Mouse (Mus musculus) layer of hippocampus, adult 9-11 months (tissue): ENCODE results near the gene Eddm3b.

Source experiments
- DNase-seq: peaks from one replicate; pipeline ENCODE4 v3.0.0; 2022

The Eddm3b gene

DNA sequence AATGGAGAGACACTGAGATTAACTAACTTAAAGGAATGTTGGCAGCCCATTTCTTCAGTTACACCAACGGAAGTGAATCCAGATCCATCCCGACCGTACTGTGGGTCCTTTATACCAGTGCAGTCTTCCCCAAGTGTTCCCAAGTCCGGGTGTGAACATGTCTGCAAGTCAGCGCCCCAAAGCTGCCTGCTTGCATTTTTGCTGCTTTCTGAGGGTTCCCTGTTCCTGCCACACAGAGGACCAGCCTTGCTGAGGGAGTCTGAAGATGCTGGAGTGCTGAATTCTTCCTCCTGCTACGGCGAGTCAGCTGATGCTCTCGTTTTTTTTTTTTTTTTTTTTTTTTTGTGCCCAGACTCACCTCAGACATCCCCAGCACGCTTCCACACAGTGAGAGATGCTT is 19.3 kb upstream of the Eddm3b start:
- peak; percentile 25 for DNase-seq

DNA sequence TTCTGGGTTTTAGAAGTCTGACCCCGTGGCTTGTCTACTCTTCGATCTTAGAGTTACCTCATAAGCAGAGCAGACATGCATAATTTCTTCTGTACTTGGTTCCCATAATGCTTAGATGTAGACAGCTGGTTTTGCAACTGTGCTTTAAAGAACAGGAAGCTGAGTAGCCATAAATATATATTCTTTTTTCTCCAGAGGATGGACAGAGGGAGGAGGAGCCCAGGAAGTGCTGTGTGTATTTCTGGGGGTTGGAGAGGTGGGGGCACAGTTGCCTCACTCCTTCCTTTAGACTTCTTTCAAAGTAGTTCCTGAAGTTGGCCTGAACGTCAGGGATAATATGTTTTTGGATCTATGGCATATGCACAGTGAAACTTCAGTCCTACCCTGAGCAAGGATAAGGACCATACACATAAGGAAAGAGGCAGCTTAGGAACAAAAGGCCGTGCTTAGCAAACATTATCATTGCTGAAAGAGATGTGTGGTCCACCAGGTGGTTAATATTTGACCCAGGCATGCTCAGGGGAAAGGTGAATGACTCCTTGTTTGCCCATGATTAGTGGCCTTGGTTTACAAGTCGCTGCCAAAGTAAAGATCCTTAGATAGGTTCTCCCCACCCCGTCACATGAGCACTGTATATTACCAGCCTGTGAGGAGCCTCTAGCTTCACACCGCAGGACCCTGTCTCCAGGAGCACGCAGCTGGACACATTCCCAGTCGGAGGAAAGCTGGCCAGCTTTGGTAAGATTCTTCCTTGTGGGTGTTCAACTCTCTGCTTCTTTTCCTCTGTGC is 18.3 kb upstream of the Eddm3b start:
- DNase-seq: no peak

DNA sequence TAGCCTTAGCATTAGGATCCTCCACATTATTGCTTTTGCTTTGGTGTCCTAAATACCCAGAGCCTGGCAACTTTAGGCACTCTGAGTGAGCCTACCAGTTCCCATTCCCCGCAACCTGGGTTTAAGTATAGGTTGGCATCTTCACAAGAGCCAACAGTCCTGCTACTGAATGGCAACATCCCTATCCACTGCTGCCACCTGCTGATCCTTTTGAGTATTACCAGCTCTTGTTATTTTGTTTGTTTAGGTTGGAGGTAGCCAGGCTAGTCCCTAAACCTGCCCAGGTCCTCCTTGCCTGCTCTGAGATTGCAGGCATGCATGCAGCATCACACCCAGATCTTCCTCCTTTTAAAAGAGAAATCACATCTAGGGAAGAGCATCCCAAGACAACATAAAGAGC is 15.9 kb upstream of the Eddm3b start:
- peak; percentile 84 for DNase-seq

DNA sequence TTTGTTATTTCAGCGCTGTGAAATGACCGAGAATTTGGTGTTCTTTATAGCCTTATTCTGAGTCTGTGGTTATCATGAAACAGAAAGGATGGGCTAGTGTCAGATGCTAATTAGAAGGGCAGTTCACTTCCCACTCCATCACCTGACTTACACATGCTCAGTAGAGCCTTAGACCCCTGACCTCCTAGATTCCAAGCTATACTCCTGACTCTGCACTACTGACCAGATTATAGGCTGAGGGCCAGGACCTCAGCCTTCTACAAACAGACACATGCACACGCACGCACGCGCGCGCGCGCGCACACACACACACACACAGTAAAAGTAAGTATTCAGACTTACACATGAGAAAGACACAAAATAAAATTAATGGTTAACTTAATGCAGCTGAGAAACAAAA is 15.3 kb upstream of the Eddm3b start:
- DNase-seq: no peak

DNA sequence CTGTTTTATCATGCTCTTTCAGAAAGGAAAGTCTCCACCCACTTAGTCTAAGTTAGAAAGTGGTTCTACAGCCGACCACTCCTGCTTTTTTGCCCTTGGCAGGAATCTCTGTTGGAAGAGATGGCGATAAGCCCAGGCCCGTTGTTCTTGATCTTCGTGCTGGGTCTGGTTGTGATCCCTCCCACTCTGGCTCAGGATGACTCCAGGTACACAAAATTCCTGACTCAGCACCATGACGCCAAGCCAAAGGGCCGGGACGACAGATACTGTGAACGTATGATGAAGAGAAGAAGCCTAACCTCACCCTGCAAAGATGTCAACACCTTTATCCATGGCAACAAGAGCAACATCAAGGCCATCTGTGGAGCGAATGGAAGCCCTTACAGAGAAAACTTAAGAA is 12.9 kb upstream of the Eddm3b start:
- DNase-seq: no peak

DNA sequence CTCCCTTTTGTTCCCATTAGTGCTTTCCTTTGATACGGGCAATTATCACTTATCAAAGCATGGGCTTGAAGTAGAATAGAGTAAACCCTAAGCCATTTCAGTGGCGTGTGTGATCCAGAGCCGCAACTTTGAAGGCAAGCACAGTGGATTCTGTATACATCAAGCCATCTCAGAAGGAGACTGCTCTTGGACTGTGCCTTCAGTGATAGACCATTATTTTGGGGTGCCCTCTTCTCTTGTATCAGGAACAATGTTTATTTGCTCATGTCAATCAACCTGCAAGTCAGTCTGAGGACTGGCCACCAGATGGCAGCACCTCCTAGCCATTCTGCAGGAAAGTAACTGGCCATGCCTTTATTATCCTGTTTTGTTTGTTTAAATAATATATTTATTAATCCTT is 11.0 kb upstream of the Eddm3b start:
- peak; percentile 61 for DNase-seq

DNA sequence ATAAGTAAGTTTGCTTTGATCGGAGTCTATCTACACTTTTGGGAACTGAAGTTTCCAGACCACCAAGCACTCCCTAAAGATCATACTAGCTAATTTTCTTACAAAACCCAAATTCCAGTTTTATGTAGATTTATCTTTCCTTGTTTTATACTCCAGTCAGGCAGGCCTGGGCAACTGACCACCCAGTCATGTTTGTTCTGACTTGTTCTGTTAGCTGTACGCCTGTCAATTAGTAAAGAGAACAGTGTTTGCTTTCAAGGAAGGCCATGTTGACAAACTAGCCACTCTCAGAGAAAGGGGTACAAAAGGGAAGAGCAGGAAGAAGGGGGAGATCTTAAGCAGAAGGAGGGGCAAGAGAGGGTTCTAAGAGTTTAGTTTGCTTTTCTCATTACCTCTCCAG is 9.9 kb upstream of the Eddm3b start:
- DNase-seq: no peak

DNA sequence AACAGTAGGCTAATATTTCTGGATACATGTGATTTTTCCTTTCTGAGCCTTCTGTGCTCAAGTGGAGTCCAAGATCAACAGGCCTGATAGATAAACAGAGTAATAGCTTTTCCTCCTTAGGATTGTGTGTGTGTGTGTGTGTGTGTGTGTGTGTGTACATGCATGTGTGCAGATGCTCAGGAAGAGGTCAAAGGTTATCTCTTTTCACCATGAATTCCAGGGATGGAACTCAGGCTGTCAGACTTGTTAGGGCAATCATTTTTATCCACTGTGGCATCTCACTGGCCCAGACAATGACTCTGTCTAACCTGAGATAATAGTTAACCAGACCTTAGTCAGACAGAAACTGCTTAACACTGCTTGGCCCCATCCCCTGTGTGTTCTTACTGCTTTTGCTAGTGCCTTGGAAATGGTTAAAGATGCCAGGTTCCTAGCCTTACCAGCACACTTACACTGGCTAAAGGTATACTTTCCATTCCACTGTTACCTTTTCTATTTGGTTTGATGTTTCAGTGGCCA is 7.7 kb upstream of the Eddm3b start:
- DNase-seq: no peak

DNA sequence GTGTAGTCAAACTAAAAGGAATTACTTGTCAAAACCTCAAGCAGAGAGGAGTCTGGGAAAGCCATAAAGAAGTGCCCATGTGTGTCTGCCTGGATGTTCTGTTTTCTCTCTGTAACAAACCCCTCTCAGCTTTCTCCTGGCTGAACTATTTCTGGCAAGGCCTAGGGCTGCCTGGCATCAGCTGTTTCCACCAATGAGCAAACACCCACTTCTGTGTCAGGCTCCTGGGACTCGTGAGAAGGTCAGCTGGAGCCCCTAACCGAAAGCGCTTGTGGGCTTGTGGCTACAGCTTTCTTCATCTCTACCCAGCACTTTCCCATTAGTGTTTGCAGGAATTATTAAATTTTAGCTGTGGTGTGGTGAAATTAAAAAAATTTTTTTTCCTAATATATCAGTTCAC is 2.3 kb upstream of the Eddm3b start:
- no peak for DNase-seq

DNA sequence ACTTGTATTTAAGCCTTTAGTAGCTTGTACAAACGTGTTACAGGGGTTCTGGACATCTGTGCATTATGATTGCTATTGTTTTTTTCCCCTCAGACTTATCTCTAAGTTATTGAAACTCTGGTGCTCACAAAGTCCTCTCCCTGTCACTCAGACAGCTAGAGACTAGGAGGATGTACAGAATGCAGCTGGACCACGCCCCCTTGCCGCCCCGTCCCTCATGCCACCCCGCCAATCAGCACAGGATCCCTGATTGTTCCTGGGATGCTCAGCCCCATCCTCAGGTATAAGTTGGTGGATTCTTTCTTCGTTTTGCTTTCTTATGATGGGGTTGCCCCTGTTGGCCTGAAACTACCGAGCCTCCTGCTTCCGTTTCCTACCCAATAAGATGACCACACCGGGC is 750 bp upstream of the Eddm3b start:
- DNase-seq: no peak

DNA sequence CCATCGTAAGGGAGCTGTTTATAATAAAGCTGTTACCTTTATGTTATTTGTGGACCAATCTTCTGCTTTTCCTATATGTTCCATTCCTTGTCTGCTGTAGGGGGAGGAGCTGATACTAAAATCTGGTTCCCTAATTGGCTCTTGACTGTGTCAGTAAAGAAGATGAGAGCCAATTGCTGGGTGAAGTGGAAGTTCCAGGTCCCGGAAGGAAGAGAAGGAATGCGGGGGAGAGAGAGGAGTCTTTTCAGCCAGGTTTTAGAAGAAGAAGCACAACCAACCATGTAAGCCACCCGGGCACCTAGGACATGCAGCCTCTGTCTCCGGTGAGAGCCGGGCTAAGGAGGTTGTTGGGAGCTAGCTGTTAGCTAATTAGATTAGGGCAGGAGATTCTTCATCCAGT is 11.5 kb downstream of the Eddm3b start:
- no peak for DNase-seq

DNA sequence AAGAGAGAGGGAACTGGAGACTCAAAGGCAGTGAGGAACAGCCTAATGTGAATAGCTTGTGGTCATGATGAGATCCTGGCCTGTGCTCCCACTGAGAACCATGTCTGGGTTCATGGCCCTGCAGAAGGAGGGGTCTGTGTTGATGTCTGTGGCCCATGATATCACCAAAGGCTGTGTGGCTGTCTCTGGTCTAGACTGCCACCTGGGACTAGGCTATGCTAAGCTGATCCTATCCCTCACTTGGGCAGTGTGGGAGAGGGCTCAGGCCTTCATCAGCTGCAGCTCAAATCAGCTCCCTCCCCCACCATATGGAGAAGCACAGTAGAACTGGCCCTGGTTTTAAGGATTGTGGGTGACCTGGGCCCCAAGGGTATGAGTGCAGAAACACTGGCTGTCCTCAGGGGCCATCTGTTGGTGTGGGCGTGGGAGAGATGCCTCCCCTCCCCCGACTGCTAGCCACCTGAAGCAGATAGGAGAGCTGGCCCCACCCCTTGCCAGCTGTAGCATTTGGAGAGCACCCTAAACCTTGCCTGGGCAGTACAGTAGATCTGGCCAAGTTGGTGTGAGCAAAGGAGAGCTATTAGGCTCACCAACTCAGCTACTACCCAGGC is 13.5 kb downstream of the Eddm3b start:
- DNase-seq: no peak

DNA sequence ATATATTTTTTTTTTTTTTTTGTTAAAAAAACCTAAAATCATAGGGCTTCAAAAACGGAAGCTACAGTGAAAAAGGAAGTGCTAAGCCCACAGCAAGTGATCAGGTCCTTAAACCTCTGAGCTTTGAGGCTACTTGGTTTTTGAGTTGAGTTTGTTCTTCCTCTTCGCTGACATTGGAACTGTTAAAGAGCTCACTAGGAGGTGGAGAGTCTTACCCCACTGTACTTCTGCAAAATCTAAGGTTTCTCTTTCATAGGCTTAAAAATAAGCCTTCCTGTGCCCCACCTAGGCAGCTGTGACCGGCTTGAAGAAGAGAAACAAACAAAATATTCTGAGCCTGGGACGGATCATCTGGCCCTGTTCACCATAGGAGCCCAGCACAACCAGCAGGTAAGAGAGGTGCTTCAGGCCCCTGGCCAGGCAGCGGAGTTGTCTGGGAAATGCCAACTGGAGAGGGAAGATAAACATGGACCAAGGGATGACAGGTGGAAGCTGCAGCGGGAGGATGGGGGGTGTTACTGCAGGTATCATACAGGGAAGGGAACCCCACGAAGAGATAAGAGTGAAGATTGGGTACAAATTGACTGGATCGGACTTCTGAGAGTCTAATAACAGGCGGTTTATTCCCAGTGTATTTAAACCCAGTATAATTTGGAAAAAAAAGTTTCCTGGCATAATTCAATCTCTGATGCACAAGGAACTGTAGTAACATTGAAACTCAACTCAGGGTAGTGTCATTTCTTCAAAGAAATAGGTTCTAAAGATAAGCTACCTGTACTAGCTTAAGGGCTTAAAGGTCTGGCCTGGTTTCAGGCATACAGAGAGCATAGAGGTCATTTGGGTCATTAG is 14.8 kb downstream of the Eddm3b start:
- no peak for DNase-seq

DNA sequence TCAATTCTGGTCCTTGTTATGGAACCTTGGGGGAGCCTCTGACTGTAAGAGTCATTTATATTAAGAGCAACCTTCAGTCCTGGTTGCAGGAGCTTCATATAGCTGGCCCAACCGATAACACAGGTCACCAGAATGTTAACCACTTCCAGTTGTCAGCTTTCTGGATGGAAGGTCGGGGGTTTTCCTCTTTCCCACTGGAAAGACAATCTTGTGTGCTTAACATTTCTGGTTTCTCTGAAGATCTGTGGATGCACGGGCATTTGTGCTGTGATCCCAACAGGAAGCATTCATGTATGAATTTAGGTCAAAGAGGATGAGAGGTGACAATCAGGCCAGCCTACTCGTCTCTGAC is 15.4 kb downstream of the Eddm3b start:
- DNase-seq: no peak

DNA sequence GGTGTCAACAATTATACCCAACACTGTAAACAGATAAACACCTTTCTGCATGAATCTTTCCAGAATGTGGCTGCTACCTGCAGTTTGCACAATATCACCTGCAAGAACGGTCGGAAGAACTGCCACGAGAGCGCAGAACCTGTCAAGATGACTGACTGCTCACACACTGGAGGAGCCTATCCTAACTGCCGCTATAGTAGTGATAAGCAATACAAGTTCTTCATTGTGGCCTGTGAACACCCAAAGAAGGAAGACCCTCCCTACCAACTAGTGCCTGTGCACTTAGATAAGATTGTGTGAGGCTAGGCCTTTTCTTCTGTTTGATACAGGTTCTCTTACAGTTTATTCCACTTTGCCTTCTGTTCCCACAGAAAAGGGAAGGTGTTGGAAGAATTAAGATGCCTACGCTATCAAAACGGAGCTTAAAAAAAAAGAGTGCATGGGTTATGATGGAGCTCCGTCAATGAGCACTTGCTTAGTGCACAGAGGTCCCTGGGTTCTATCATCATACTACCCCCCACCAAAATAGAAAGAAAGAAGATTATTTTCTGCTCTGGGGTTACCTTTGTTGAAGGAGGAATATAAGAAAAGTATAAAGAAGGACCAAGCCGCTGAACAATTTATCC is 16.2 kb downstream of the Eddm3b start:
- no peak for DNase-seq

DNA sequence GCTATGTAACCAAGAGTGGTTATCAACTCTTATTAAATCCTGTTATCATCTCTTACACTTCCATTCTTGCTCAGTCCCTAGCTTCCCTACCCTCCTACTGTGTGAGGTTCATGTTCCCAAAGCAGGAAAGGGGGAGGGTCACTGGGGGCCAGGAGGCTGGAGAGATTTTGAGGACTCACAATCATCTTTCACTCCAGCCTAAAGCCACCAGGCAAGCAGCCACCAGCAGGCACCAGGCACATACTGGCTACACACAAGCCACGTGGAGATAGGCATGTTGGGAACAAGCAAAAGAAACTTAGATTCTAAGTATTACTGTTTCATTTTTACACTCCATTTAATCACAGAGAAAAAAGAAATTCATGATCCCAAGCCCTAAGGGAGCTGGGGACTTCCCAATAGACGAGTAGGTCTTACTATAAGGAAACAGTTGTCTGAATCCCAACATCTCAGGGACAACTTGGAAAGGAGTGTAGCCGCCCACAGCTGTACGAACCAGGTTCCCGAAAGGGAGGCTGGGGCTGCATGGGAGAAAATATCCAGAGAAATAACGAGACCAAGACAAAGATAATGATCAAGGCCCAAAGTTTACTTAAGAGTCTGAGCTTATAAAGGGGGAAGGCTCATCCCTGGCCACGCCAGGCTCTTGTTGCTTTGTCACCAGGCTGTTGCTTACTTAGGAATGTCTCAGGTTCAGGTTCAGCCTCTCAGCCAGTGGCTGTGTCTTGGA is 17.0 kb downstream of the Eddm3b start:
- no peak for DNase-seq

DNA sequence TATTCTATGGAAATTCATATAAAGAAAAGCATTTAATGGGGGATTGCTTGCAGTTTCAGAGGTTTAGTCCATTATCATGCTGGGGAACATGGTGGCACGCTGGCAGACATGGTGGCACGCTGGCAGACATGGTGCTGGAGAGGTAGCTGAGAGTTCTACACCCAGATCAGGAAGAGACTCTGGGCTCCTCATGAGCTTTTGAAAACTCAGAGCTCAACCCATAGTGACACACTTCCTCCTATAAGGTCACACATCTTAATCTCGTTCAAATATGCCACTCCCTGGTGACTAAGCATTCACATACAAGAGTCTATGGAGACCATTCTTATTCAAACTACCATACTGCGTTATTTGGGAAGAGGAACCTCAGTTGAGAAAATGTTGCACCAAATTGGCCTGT is 18.1 kb downstream of the Eddm3b start:
- DNase-seq: no peak

DNA sequence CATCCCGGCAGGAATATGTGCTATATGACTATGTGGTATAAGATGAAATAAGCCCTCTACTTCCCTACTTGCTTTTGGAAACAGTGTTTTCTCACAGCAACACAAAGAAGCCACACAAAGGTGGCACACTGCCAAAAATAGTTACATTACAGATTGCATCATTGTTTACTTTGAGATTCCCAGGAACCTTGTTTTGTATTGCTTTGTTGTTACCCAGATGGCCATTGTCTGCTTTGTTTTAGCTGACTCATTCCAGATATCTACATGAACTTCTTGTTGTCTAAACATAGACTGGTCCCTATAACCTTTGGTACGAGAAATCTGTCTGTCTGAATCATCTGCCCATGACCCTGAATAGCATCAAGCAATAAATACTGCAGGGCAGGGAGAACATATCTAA is 26.1 kb downstream of the Eddm3b start:
- no peak for DNase-seq

DNA sequence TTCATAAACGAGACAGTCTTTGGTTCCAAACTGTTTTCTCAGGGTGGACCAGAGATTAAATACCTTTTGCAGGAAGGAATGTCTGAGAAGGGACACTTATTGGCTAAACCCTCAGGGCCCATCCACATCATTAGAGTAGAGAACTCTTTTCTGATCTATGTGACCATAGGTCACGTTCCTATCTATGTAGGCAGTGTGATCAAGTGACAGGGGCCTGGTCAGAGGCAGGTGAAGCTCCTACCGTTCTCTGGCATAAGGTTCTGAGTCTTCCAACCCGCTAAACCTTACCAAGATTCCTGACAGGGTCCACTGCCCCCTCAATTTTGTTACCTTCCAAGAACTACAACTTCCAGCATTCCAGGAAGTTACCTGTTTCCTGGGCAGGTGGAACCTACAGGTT is 27.9 kb downstream of the Eddm3b start:
- DNase-seq: no peak

DNA sequence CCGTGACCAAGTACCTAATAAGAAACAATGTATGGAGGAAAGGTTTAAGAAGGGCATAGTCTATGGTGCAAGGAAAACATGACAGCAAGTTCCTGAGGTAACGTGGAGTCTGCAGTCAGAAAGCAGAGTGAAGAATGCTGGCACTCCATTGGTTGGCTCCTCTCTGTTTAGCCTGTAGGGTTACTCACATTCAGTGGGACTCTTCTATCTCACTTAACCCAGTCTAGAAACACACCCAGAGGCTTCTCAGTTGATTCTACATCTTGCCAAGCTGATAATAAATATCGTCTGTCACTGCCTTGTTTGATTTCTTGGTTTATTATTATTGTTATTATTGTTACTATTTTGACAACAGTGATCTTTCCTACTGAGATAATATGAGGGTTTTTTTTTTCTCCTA is 28.3 kb downstream of the Eddm3b start:
- no peak for DNase-seq

DNA sequence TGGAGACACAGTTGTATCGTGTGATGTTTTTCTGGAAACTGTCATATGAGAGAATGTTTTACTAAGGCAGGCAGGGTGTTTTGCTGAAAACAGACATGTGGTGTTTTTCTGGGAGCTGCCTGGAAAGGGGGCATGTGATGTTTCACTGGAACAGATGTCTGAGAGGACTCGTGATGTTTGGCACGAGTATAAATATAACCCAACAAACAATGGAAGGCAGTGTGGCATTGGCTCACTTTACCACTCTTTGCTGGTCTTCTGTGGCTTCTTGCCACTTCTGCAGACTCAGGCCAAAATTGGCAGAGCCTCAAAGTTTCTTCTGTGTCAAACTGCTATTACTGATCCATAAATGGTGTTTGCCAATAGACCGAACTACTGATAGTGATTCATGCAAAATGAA is 29.1 kb downstream of the Eddm3b start:
- DNase-seq: peak; percentile 73

DNA sequence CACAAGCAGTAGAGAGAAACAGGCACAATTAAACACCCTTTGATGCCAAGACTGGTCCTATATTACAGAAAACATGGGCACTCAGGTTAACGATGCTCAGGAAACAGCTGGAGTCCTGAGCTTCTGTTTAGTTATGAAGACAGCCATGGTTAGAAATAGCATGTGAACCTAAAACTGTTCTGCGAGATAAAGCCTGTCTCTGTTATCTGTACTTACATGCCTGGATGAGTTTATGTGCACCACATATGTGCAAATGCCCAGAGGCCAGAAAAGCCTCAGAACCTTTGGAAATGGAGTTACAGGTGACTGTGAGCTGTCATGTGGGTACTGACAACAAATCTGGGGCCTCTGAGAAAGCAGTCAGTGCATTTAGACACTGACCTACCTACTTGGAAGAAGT is 29.7 kb downstream of the Eddm3b start:
- DNase-seq: no peak

DNA sequence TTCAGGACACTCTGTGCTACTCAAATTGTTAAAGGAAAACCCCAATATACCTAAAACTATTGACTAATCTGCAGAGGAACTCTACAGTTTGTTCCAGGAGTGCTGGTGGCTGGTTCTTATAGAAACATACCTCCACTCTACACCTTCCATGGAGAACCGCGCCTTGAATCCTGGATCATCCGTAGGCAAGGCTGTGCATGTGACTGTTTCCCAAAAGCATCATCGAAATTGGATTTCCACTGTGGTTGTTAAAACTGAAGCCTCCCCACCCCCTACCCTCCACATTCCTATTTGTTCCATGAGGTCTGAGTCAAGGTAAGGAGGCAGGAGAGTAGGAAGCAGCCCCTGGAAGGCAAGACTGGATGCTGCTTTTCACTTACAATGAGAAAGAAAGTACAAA is 30.2 kb downstream of the Eddm3b start:
- no peak for DNase-seq
